Mouse (Mus musculus): ENCODE measurements around the gene Noxred1. TPM values are rescaled to one million over a fixed set of nuclear protein-coding genes. Genes with fewer than 3 reads are reported as not detected.

Gene Noxred1
- polyA plus RNA-seq (2015; fragmentation: Nextera tagmentation; extraction: Ambion mirVana) = 0.14 and 0.21 TPM in 2 replicates

GRCm38 (mm10) chr12:87238632-87239031, at the start of gene Noxred1:
Gene Noxred1, minus strand, starts transcription at chr12:87238732.
- H3K27me3 ChIP-seq (replicated peaks; ENCODE audit: control insufficient read depth, insufficient read depth, low read length) = no peaks in the 10 kb centered on the region
- H3K4me3 ChIP-seq (ENCODE audit: low read depth, low read length) = no peak within 1 kb of the TSS
- H3K9me3 ChIP-seq (ENCODE audit: control insufficient read depth) = no peaks in the 10 kb centered on the region
- H3K4me2 ChIP-seq (replicated peaks; ENCODE audit: low read depth) = no peak within 1 kb of the TSS
- H3K4me1 ChIP-seq (replicated peaks; ENCODE audit: control insufficient read depth, insufficient read depth, low read length) = no peaks in the 10 kb centered on the region
- ATAC-seq = no peak
- no peak for TF ChIP-seq CTCF (IDR thresholded peaks at IDR 0.05; ENCODE audit: low read depth)
- 100% methylated on average over 1 of the region's 1 CpGs for WGBS
- H3K36me3 ChIP-seq (ENCODE audit: control insufficient read depth, insufficient read depth) = peaks cover 54% of the 10 kb centered on the region
- no peak within 1 kb of the TSS for H3K9ac ChIP-seq (ENCODE audit: low read depth, low read length)
- H3K27ac ChIP-seq (ENCODE audit: low read depth, low read length) = no peak within 1 kb of the TSS

GRCm38 (mm10) chr12:87284726-87285125, 46.2 kb upstream of the Noxred1 start:
- TF ChIP-seq CTCF (IDR thresholded peaks at IDR 0.05; ENCODE audit: low read depth) = no peak
- no peak overlapping the region for H3K4me2 ChIP-seq (replicated peaks; ENCODE audit: low read depth)
- H3K9ac ChIP-seq (ENCODE audit: low read depth, low read length) = no peak overlapping the region
- no peaks in the 10 kb centered on the region for H3K27me3 ChIP-seq (replicated peaks; ENCODE audit: control insufficient read depth, insufficient read depth, low read length)
- no peaks in the 10 kb centered on the region for H3K36me3 ChIP-seq (ENCODE audit: control insufficient read depth, insufficient read depth)
- 80% methylated on average over 5 of the region's 5 CpGs for WGBS
- H3K9me3 ChIP-seq (ENCODE audit: control insufficient read depth) = no peaks in the 10 kb centered on the region
- H3K27ac ChIP-seq (ENCODE audit: low read depth, low read length) = no peak overlapping the region
- ATAC-seq = no peak
- no peaks in the 10 kb centered on the region for H3K4me1 ChIP-seq (replicated peaks; ENCODE audit: control insufficient read depth, insufficient read depth, low read length)
- no peak overlapping the region for H3K4me3 ChIP-seq (ENCODE audit: low read depth, low read length)

- no peaks in the 10 kb centered on the region for H3K9me3 ChIP-seq (ENCODE audit: control insufficient read depth)
- 76% methylated on average over 4 of the region's 4 CpGs for WGBS
- H3K4me1 ChIP-seq (replicated peaks; ENCODE audit: control insufficient read depth, insufficient read depth, low read length) = 0 out of 2 replicates have a peak, but pooled peaks cover 1% of the 10 kb centered on the region
- no peak overlapping the region for H3K4me2 ChIP-seq (replicated peaks; ENCODE audit: low read depth)
- H3K9ac ChIP-seq (ENCODE audit: low read depth, low read length) = no peak overlapping the region
- H3K36me3 ChIP-seq (ENCODE audit: control insufficient read depth, insufficient read depth) = no peaks in the 10 kb centered on the region
- H3K4me3 ChIP-seq (ENCODE audit: low read depth, low read length) = no peak overlapping the region
- no peaks in the 10 kb centered on the region for H3K27me3 ChIP-seq (replicated peaks; ENCODE audit: control insufficient read depth, insufficient read depth, low read length)
- no peak overlapping the region for H3K27ac ChIP-seq (ENCODE audit: low read depth, low read length)
- no peak for ATAC-seq
- TF ChIP-seq CTCF (IDR thresholded peaks at IDR 0.05; ENCODE audit: low read depth) = no peak
Observed at GRCm38 (mm10) chr12:87284268-87284667, 45.7 kb upstream of the Noxred1 start.

- no peak for TF ChIP-seq CTCF (IDR thresholded peaks at IDR 0.05; ENCODE audit: low read depth)
- no peaks in the 10 kb centered on the region for H3K36me3 ChIP-seq (ENCODE audit: control insufficient read depth, insufficient read depth)
- 79% methylated on average over 7 of the region's 7 CpGs for WGBS
- no peaks in the 10 kb centered on the region for H3K27me3 ChIP-seq (replicated peaks; ENCODE audit: control insufficient read depth, insufficient read depth, low read length)
- no peak overlapping the region for H3K4me3 ChIP-seq (ENCODE audit: low read depth, low read length)
- ATAC-seq = no peak
- no peak overlapping the region for H3K4me2 ChIP-seq (replicated peaks; ENCODE audit: low read depth)
- no peak overlapping the region for H3K27ac ChIP-seq (ENCODE audit: low read depth, low read length)
- no peak overlapping the region for H3K9ac ChIP-seq (ENCODE audit: low read depth, low read length)
- H3K9me3 ChIP-seq (ENCODE audit: control insufficient read depth) = no peaks in the 10 kb centered on the region
- peaks cover 4% of the 10 kb centered on the region; the same call in 1 of the 2 replicates for H3K4me1 ChIP-seq (replicated peaks; ENCODE audit: control insufficient read depth, insufficient read depth, low read length)
Observed at GRCm38 (mm10) chr12:87283706-87284105, 45.2 kb upstream of the Noxred1 start.

- Histone ChIP-seq H3K4me1 (replicated peaks; ENCODE audit: control insufficient read depth, insufficient read depth, low read length) (peaks cover 4% of the 10 kb centered on the region; the same call in 1 of the 2 replicates), H3K27ac (ENCODE audit: low read depth, low read length) (no peak overlapping the region), H3K36me3 (ENCODE audit: control insufficient read depth, insufficient read depth) (no peaks in the 10 kb centered on the region), H3K9ac (ENCODE audit: low read depth, low read length) (no peak overlapping the region), H3K4me3 (ENCODE audit: low read depth, low read length) (no peak overlapping the region), H3K4me2 (replicated peaks; ENCODE audit: low read depth) (no peak overlapping the region), H3K9me3 (ENCODE audit: control insufficient read depth) (no peaks in the 10 kb centered on the region), H3K27me3 (replicated peaks; ENCODE audit: control insufficient read depth, insufficient read depth, low read length) (no peaks in the 10 kb centered on the region)
- WGBS = 92% methylated on average over 4 of the region's 4 CpGs
- TF ChIP-seq CTCF (IDR thresholded peaks at IDR 0.05; ENCODE audit: low read depth) = no peak
- ATAC-seq = no peak
Observed at GRCm38 (mm10) chr12:87282743-87283142, 44.2 kb upstream of the Noxred1 start.

- Histone ChIP-seq H3K27ac (ENCODE audit: low read depth, low read length) (no peak overlapping the region), H3K27me3 (replicated peaks; ENCODE audit: control insufficient read depth, insufficient read depth, low read length) (no peaks in the 10 kb centered on the region), H3K36me3 (ENCODE audit: control insufficient read depth, insufficient read depth) (0 out of 2 replicates have a peak, but pooled peaks cover under 1% of the 10 kb centered on the region), H3K9me3 (ENCODE audit: control insufficient read depth) (no peaks in the 10 kb centered on the region), H3K4me3 (ENCODE audit: low read depth, low read length) (no peak overlapping the region), H3K4me1 (replicated peaks; ENCODE audit: control insufficient read depth, insufficient read depth, low read length) (peaks cover 4% of the 10 kb centered on the region; the same call in 1 of the 2 replicates), H3K9ac (ENCODE audit: low read depth, low read length) (no peak overlapping the region), H3K4me2 (replicated peaks; ENCODE audit: low read depth) (no peak overlapping the region)
- WGBS = 41% methylated on average over 1 of the region's 1 CpGs
- no peak for TF ChIP-seq CTCF (IDR thresholded peaks at IDR 0.05; ENCODE audit: low read depth)
- ATAC-seq = no peak
Observed at GRCm38 (mm10) chr12:87281766-87282165, 43.2 kb upstream of the Noxred1 start.

GRCm38 (mm10) chr12:87279879-87280278, 41.3 kb upstream of the Noxred1 start:
- Histone ChIP-seq H3K4me1 (replicated peaks; ENCODE audit: control insufficient read depth, insufficient read depth, low read length) (peaks cover 4% of the 10 kb centered on the region; the same call in 1 of the 2 replicates), H3K9me3 (ENCODE audit: control insufficient read depth) (no peaks in the 10 kb centered on the region), H3K4me2 (replicated peaks; ENCODE audit: low read depth) (peak overlapping the region; percentile 21; the same call in 1 of the 2 replicates), H3K4me3 (ENCODE audit: low read depth, low read length) (no peak overlapping the region), H3K36me3 (ENCODE audit: control insufficient read depth, insufficient read depth) (peaks cover 18% of the 10 kb centered on the region), H3K27ac (ENCODE audit: low read depth, low read length) (no peak overlapping the region), H3K9ac (ENCODE audit: low read depth, low read length) (no peak overlapping the region), H3K27me3 (replicated peaks; ENCODE audit: control insufficient read depth, insufficient read depth, low read length) (no peaks in the 10 kb centered on the region)
- no peak for ATAC-seq
- TF ChIP-seq CTCF (IDR thresholded peaks at IDR 0.05; ENCODE audit: low read depth) = peak; percentile 37
- WGBS = 50% methylated on average over 14 of the region's 14 CpGs

Measured in intestine, postnatal 0 days (tissue).